In genomic region chr6:105398315-105398714, GRCm38 (mm10) we compare ENCODE assay signal across 28 mouse cellular contexts.
A peak's percentile ranks its signal among the peaks of the same experiment; 100 is the strongest.
DNase-seq lines count a peak whose midpoint lies in the region; ATAC-seq and TF ChIP-seq lines count a peak whose summit lies in the region.
"Had no signal": no experiment of that assay in that cellular context is flagged by ENCODE, and none has a peak within 500 bp of the region (broad histone marks: within the 10 kb centered on the region; RNA-seq: fewer than 3 reads in every experiment).

No protein-coding gene starts in this region.

- no peak overlapping the region for H3K4me3 ChIP-seq in layer of hippocampus, adult 2 months
- H3K4me3 ChIP-seq in midbrain, postnatal 0 days (ENCODE audit: low read depth, low read length): no peak overlapping the region
- no peak overlapping the region for H3K4me3 ChIP-seq in midbrain, embryonic 13.5 days (replicated peaks)
- H3K4me3 ChIP-seq: heart, embryonic 13.5 days; kidney, embryonic 15.5 days; limb, embryonic 13.5 days; lung, embryonic 15.5 days; midbrain, embryonic 10.5 days; myocyte; neural tube, embryonic 12.5 days had no signal

- H3K27ac ChIP-seq in layer of hippocampus, adult 2 months: no peak overlapping the region
- no peak overlapping the region for H3K27ac ChIP-seq in midbrain, postnatal 0 days (ENCODE audit: low read depth, low read length)
- no peak overlapping the region for H3K27ac ChIP-seq in midbrain, embryonic 13.5 days
- H3K27ac ChIP-seq: heart, embryonic 13.5 days; hindbrain, embryonic 14.5 days; kidney, embryonic 15.5 days; limb, embryonic 13.5 days; lung, embryonic 15.5 days; midbrain, embryonic 10.5 days; neural tube, embryonic 12.5 days had no signal

- H3K9me3 ChIP-seq in midbrain, postnatal 0 days (ENCODE audit: low read length): no peaks in the 10 kb centered on the region
- no peaks in the 10 kb centered on the region for H3K9me3 ChIP-seq in midbrain, embryonic 13.5 days
- H3K9me3 ChIP-seq: heart, embryonic 13.5 days; kidney, embryonic 15.5 days; limb, embryonic 13.5 days; lung, embryonic 15.5 days; midbrain, embryonic 10.5 days; neural tube, embryonic 12.5 days had no signal

- 97% methylated on average over 2 of the region's 2 CpGs for WGBS in midbrain, postnatal 0 days
- WGBS in midbrain, embryonic 13.5 days: 89% methylated on average over 2 of the region's 2 CpGs

- H3K4me2 ChIP-seq in midbrain, postnatal 0 days (ENCODE audit: low read depth, low read length, poor library complexity, severe bottlenecking): no peak overlapping the region
- H3K4me2 ChIP-seq in midbrain, embryonic 13.5 days (replicated peaks): no peak overlapping the region
- H3K4me2 ChIP-seq: heart, embryonic 13.5 days; hindbrain, embryonic 14.5 days; kidney, embryonic 15.5 days; limb, embryonic 13.5 days; liver, embryonic 11.5 days; lung, embryonic 15.5 days; neural tube, embryonic 12.5 days had no signal

- H3K36me3 ChIP-seq in midbrain, postnatal 0 days (ENCODE audit: insufficient read depth, low read length): no peaks in the 10 kb centered on the region
- no peaks in the 10 kb centered on the region for H3K36me3 ChIP-seq in midbrain, embryonic 13.5 days
- H3K36me3 ChIP-seq: heart, embryonic 13.5 days; kidney, embryonic 15.5 days; limb, embryonic 13.5 days; lung, embryonic 15.5 days; midbrain, embryonic 10.5 days; neural tube, embryonic 12.5 days had no signal

- peak; percentile 72 for TF ChIP-seq CTCF in layer of hippocampus, adult 2 months (conservative IDR thresholded peaks at IDR 0.05)
- peak; percentile 43 for TF ChIP-seq CTCF in midbrain, postnatal 0 days (IDR thresholded peaks at IDR 0.05)

- H3K27me3 ChIP-seq in midbrain, postnatal 0 days (ENCODE audit: insufficient read depth, low read length): no peaks in the 10 kb centered on the region
- no peaks in the 10 kb centered on the region for H3K27me3 ChIP-seq in midbrain, embryonic 13.5 days
- H3K27me3 ChIP-seq: heart, embryonic 13.5 days; kidney, embryonic 15.5 days; limb, embryonic 13.5 days; lung, embryonic 15.5 days; neural tube, embryonic 12.5 days; Patski had no signal

- ATAC-seq in midbrain, postnatal 0 days (ENCODE audit: low FRiP score): no peak
- ATAC-seq in midbrain, embryonic 13.5 days: no peak
- ATAC-seq: forebrain, embryonic 14.5 days; midbrain, embryonic 16.5 days; Patski had no signal

- H3K4me1 ChIP-seq in midbrain, postnatal 0 days (ENCODE audit: insufficient read depth, low read length): no peaks in the 10 kb centered on the region
- no peaks in the 10 kb centered on the region for H3K4me1 ChIP-seq in midbrain, embryonic 13.5 days (replicated peaks)
- H3K4me1 ChIP-seq: heart, embryonic 13.5 days; kidney, embryonic 15.5 days; limb, embryonic 13.5 days; lung, embryonic 15.5 days; midbrain, embryonic 10.5 days; neural tube, embryonic 12.5 days had no signal

- H3K9ac ChIP-seq in midbrain, postnatal 0 days (replicated peaks; ENCODE audit: low read length, poor library complexity, severe bottlenecking): no peak overlapping the region
- H3K9ac ChIP-seq in midbrain, embryonic 13.5 days (replicated peaks): no peak overlapping the region
- H3K9ac ChIP-seq: heart, embryonic 13.5 days; hindbrain, embryonic 14.5 days; kidney, embryonic 15.5 days; limb, embryonic 13.5 days; lung, embryonic 15.5 days; neural tube, embryonic 12.5 days had no signal

- DNase-seq in cerebellum, postnatal 10 days: peak; percentile 7 to 8
- DNase-seq in cerebellum, postnatal 14 days: no peak
- no peak for DNase-seq in layer of hippocampus, adult 2 months (ENCODE audit: low spot score in 2 of 2)
- no peak for DNase-seq in layer of hippocampus, adult 8-10 months (ENCODE audit: low spot score in 2 of 2)
- no peak for DNase-seq in midbrain, postnatal 0 days (ENCODE audit: low spot score)
- DNase-seq in urinary bladder, adult 2 months (ENCODE audit: low spot score): no peak
- DNase-seq in gastrocnemius, adult 18-20 months (ENCODE audit: low spot score): no peak
- DNase-seq: adrenal gland, postnatal 10 days; cerebellum, adult 11-12 months; cerebellum, postnatal 36 days; gastrocnemius, postnatal 10 days; heart, postnatal 10 days; kidney, adult 18-20 months; kidney, postnatal 4 days; thymus, postnatal 25 days had no signal

Comparison
In these comparisons a context has a peak if more than half of its experiments do, and no peak if none do; other contexts are left out.
1. DNase-seq: peak in cerebellum, postnatal 10 days (2 of 2); none in cerebellum, postnatal 14 days (0 of 2), layer of hippocampus, adult 2 months (0 of 2), layer of hippocampus, adult 8-10 months (0 of 2), midbrain, postnatal 0 days (single experiment), urinary bladder, adult 2 months (single experiment) and gastrocnemius, adult 18-20 months (single experiment).